Mouse (Mus musculus) forebrain, embryonic 11.5 days (tissue): ENCODE measurements at regions not wholly inside any gene's neighbourhood (a gene's known extent, or its start where the extent isn't known, plus 50 kb on each side); places are given as distances from the start of the nearest gene placed in this dataset.

Experiments
- ATAC-seq: fragments of 200-750 bp; cut with Nextera tagmentation; replicated peaks from 2 replicates; pipeline ENCODE4 v1.8.0; 2017; ENCODE audit warnings: moderate TSS enrichment; ENCODE audit not compliant: low FRiP score
- DNase-seq: peaks from one replicate; pipeline ENCODE4 v3.0.0-alpha.2; 2017; ENCODE audit warnings: low spot score
- H3K27ac ChIP-seq: fragments of 300-500 bp; sonication (generic); 2 replicates; pipeline ENCODE4 v1.5.1; 2014; ENCODE audit warnings: low read depth, low read length
- H3K27me3 ChIP-seq: fragments of 300-500 bp; sonication (generic); 2 replicates; pipeline ENCODE4 v1.6.1; 2014; ENCODE audit warnings: mild to moderate bottlenecking, low read length, mixed read lengths; ENCODE audit not compliant: control insufficient read depth, insufficient read depth
- H3K36me3 ChIP-seq: fragments of 300-500 bp; sonication (generic); 2 replicates; pipeline ENCODE4 v1.6.1; 2014; ENCODE audit warnings: mild to moderate bottlenecking, low read length, moderate library complexity, mixed read lengths; ENCODE audit not compliant: control insufficient read depth, insufficient read depth
- H3K4me1 ChIP-seq: fragments of 300-500 bp; sonication (generic); replicated peaks from 2 replicates; pipeline ENCODE4 v1.6.1; 2014; ENCODE audit warnings: low read length, mixed read lengths; ENCODE audit not compliant: control insufficient read depth, insufficient read depth
- H3K4me2 ChIP-seq: fragments of 300-500 bp; sonication (generic); 2 replicates; pipeline ENCODE4 v1.6.1; 2014; ENCODE audit warnings: low read depth, mild to moderate bottlenecking, low read length, moderate library complexity, mixed read lengths; ENCODE audit not compliant: severe bottlenecking
- H3K4me3 ChIP-seq: fragments of 300-500 bp; sonication (generic); 2 replicates; pipeline ENCODE4 v1.5.1; 2014; ENCODE audit warnings: low read depth, low read length
- H3K9ac ChIP-seq: fragments of 300-500 bp; sonication (generic); 2 replicates; pipeline ENCODE4 v1.6.1; 2014; ENCODE audit warnings: low read length
- H3K9me3 ChIP-seq: fragments of 300-500 bp; sonication (generic); 2 replicates; pipeline ENCODE4 v1.6.1; 2016; ENCODE audit warnings: low read length, mixed read lengths; ENCODE audit not compliant: control insufficient read depth
- WGBS: fragments of 180-500 bp; shearing (Covaris S2); extraction: QIAGEN DNeasy Blood & Tissue Kit; methylation state at CpG from one replicate; pipeline ENCODE4 v1.1.7; 2014; 5-methylcytosine and 5-hydroxymethylcytosine counted together

- H3K27ac ChIP-seq = no peak overlapping the region
- no peaks in the 10 kb centered on the region for H3K27me3 ChIP-seq
Measured at GRCm38 (mm10) chr9:101340796-101341465, 89.3 kb upstream of the Ppp2r3a start.

GRCm38 (mm10) chr9:101329032-101329824, 77.6 kb upstream of the Ppp2r3a start:
- H3K9ac ChIP-seq = no peak overlapping the region
- no peaks in the 10 kb centered on the region for H3K36me3 ChIP-seq
- no peaks in the 10 kb centered on the region for H3K27me3 ChIP-seq
- ATAC-seq (no peak), DNase-seq (no peak)
- no peak overlapping the region for H3K4me3 ChIP-seq
- H3K4me1 ChIP-seq = no peaks in the 10 kb centered on the region
- 54% methylated on average over 8 of the region's 8 CpGs for WGBS
- no peak overlapping the region for H3K4me2 ChIP-seq
- H3K27ac ChIP-seq = no peak overlapping the region
- no peaks in the 10 kb centered on the region for H3K9me3 ChIP-seq

More at GRCm38 (mm10) chr9:101340796-101341465, 89.3 kb upstream of the Ppp2r3a start:
- no peak overlapping the region for H3K4me3 ChIP-seq
- no peaks in the 10 kb centered on the region for H3K4me1 ChIP-seq
- H3K9me3 ChIP-seq = no peaks in the 10 kb centered on the region
- no peak overlapping the region for H3K9ac ChIP-seq
- no peak for ATAC-seq
- no peak for DNase-seq
- 83% methylated on average over 11 of the region's 11 CpGs for WGBS
- H3K4me2 ChIP-seq = no peak overlapping the region
- no peaks in the 10 kb centered on the region for H3K36me3 ChIP-seq

- Histone ChIP-seq H3K27ac (no peak overlapping the region), H3K9ac (no peak overlapping the region), H3K27me3 (no peaks in the 10 kb centered on the region), H3K4me1 (no peaks in the 10 kb centered on the region), H3K4me3 (no peak overlapping the region), H3K9me3 (no peaks in the 10 kb centered on the region), H3K36me3 (no peaks in the 10 kb centered on the region), H3K4me2 (no peak overlapping the region)
- DNase-seq (no peak), ATAC-seq (no peak)
- WGBS = 49% methylated on average over 3 of the region's 3 CpGs
Measured at GRCm38 (mm10) chr9:101326961-101327360, 75.4 kb upstream of the Ppp2r3a start.

- ATAC-seq (no peak), DNase-seq (peak; percentile 76)
- H3K9me3 ChIP-seq = no peaks in the 10 kb centered on the region
- no peaks in the 10 kb centered on the region for H3K36me3 ChIP-seq
- H3K27ac ChIP-seq = no peak overlapping the region
- H3K4me2 ChIP-seq = no peak overlapping the region
- H3K4me1 ChIP-seq = no peaks in the 10 kb centered on the region
- WGBS = 48% methylated on average over 4 of the region's 4 CpGs
- no peak overlapping the region for H3K4me3 ChIP-seq
- no peaks in the 10 kb centered on the region for H3K27me3 ChIP-seq
- no peak overlapping the region for H3K9ac ChIP-seq
Measured at GRCm38 (mm10) chr9:101314036-101314435, 62.4 kb upstream of the Ppp2r3a start.

- H3K27me3 ChIP-seq = no peaks in the 10 kb centered on the region
- WGBS = 92% methylated on average over 10 of the region's 10 CpGs
Measured at GRCm38 (mm10) chr9:101306408-101306935, 54.9 kb upstream of the Ppp2r3a start.

GRCm38 (mm10) chr9:101305730-101306129, 54.1 kb upstream of the Ppp2r3a start:
- Histone ChIP-seq H3K9ac (no peak overlapping the region), H3K27ac (no peak overlapping the region), H3K27me3 (no peaks in the 10 kb centered on the region), H3K4me1 (no peaks in the 10 kb centered on the region), H3K36me3 (no peaks in the 10 kb centered on the region), H3K9me3 (no peaks in the 10 kb centered on the region), H3K4me2 (no peak overlapping the region), H3K4me3 (no peak overlapping the region)
- 87% methylated on average over 4 of the region's 4 CpGs for WGBS
- DNase-seq = no peak
- ATAC-seq = no peak

More at GRCm38 (mm10) chr9:101306408-101306935, 54.9 kb upstream of the Ppp2r3a start:
- Histone ChIP-seq H3K4me2 (no peak overlapping the region), H3K9ac (no peak overlapping the region), H3K4me3 (no peak overlapping the region), H3K27ac (no peak overlapping the region), H3K4me1 (no peaks in the 10 kb centered on the region), H3K9me3 (no peaks in the 10 kb centered on the region), H3K36me3 (no peaks in the 10 kb centered on the region)
- DNase-seq (no peak), ATAC-seq (no peak)
